Mouse (Mus musculus) forebrain, embryonic 15.5 days (tissue): ENCODE data around the gene Nwd1. TPM values are rescaled to one million over a fixed set of nuclear protein-coding genes. Genes with fewer than 3 reads are reported as not detected.
"Not testable (repeated sequence)": the region's sequence is repeated elsewhere in the genome, so short reads cannot be mapped to it uniquely, and the experiment has no call there.

Source experiments
- ATAC-seq: fragments of 200-750 bp; cut with Nextera tagmentation; replicated peaks from 2 replicates; pipeline ENCODE4 v1.8.0; 2017; ENCODE audit warnings: mild to moderate bottlenecking, moderate TSS enrichment, moderate library complexity
- H3K27ac ChIP-seq: fragments of 300-500 bp; sonication (generic); replicated peaks from 2 replicates; pipeline ENCODE4 v1.5.1; 2015; ENCODE audit warnings: mild to moderate bottlenecking, inconsistent platforms
- H3K27me3 ChIP-seq: fragments of 300-500 bp; sonication (generic); 2 replicates; pipeline ENCODE4 v1.6.1; 2015; ENCODE audit warnings: inconsistent platforms
- H3K36me3 ChIP-seq: fragments of 300-500 bp; sonication (generic); 2 replicates; pipeline ENCODE4 v1.6.1; 2015; ENCODE audit warnings: mild to moderate bottlenecking, inconsistent platforms
- H3K4me1 ChIP-seq: fragments of 300-500 bp; sonication (generic); 2 replicates; pipeline ENCODE4 v1.6.1; 2015; ENCODE audit warnings: inconsistent platforms
- H3K4me2 ChIP-seq: fragments of 300-500 bp; sonication (generic); replicated peaks from 2 replicates; pipeline ENCODE4 v1.6.1; 2015; ENCODE audit warnings: mild to moderate bottlenecking, inconsistent platforms
- H3K4me3 ChIP-seq: fragments of 300-500 bp; sonication (generic); 2 replicates; pipeline ENCODE4 v1.5.1; 2015; ENCODE audit warnings: mild to moderate bottlenecking, inconsistent platforms
- H3K9ac ChIP-seq: fragments of 300-500 bp; sonication (generic); replicated peaks from 2 replicates; pipeline ENCODE4 v1.6.1; 2015; ENCODE audit warnings: mild to moderate bottlenecking, inconsistent platforms
- H3K9me3 ChIP-seq: fragments of 300-500 bp; sonication (generic); 2 replicates; pipeline ENCODE4 v1.6.1; 2016; ENCODE audit warnings: inconsistent platforms
- WGBS: fragments of 180-500 bp; shearing (Covaris S2); methylation state at CpG from one replicate; pipeline ENCODE4 v1.1.7; 2015; ENCODE audit warnings: mixed read lengths; 5-methylcytosine and 5-hydroxymethylcytosine counted together
- polyA plus RNA-seq: library from polyadenylated mRNA; unstranded; fragments of >200 nt; fragmentation: Nextera tagmentation; extraction: Ambion mirVana; gene quantifications from 2 replicates; pipeline ENCODE4 v1.2.1, GENCODE M21; 2015

Nwd1 gene
- polyA plus RNA-seq, 1 experiment from 2014 or later = 2.1 TPM

DNA sequence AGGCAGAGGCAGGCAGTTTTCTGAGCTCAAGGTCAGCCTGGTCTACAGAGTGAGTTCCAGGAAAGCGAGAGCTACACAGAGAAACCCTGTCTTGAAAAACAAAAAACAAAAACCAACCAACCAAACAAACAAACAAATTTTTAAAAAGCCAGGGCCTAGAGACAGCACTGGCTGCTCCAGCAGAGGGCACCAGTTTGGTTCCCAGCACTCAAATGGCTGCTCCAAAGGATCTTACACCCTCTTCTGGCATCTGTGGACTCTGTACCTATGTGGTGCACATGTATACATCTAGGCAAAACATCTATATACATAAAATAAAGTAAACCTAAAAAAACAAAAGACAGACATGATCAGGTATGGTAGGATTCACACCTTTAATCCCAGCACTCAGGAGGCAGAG lies 26.3 kb downstream of the Nwd1 start:
- H3K27ac ChIP-seq = no peak overlapping the region
- H3K27me3 ChIP-seq = no peaks in the 10 kb centered on the region
- H3K4me3 ChIP-seq = no peak overlapping the region
- H3K9ac ChIP-seq = no peak overlapping the region
- H3K4me2 ChIP-seq = no peak overlapping the region
- H3K4me1 ChIP-seq = no peaks in the 10 kb centered on the region
- ATAC-seq = no peak
- H3K9me3 ChIP-seq = no peaks in the 10 kb centered on the region
- H3K36me3 ChIP-seq = no peaks in the 10 kb centered on the region
- WGBS = 94% methylated on average over 1 of the region's 1 CpGs

DNA sequence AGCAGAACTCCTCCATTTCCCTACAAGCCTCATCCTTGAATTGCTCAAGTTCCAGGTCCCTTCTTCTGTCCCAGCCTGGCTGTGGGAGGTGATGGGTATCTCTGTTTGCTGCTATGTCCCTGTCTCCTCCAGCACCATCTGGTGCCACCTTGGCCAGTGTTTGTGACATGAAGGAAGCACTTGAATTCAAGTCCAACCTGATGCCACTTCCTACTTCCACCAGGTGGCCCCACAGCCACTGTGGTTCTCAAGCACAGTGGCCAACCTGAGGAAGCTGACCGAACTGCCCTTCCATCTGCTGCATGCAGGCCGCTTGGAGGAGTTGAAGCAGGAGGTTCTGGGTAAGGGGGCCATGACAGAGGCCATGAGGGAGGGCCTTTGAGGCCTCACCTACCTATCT lies 27.7 kb downstream of the Nwd1 start:
- no peak overlapping the region for H3K27ac ChIP-seq
- H3K4me2 ChIP-seq = no peak overlapping the region
- H3K9ac ChIP-seq = no peak overlapping the region
- no peaks in the 10 kb centered on the region for H3K4me1 ChIP-seq
- no peaks in the 10 kb centered on the region for H3K9me3 ChIP-seq
- no peak overlapping the region for H3K4me3 ChIP-seq
- ATAC-seq = no peak
- H3K36me3 ChIP-seq = no peaks in the 10 kb centered on the region
- WGBS = 85% methylated on average over 2 of the region's 2 CpGs
- H3K27me3 ChIP-seq = no peaks in the 10 kb centered on the region

DNA sequence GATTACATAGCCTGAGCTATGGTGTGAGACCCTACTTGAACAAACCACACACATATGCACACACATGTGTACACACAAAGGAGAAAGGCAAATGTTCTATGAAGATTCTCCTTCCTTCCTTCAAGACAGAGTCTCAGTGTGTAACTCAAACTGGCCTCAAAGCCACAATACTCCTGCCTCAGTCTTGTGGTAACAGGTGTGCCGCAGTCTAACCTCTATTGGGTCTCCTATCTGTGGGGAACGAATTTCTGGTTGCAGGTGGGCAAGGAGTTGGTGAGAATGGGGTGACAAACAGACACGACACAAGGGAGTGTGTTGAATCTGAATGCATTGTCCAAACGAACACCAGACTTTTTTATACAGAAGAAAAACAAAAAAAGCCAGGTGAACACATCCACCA lies 29.9 kb downstream of the Nwd1 start:
- 60% methylated on average over 4 of the region's 4 CpGs for WGBS
- Histone ChIP-seq H3K9ac (no peak overlapping the region), H3K4me3 (no peak overlapping the region), H3K4me1 (no peaks in the 10 kb centered on the region), H3K36me3 (no peaks in the 10 kb centered on the region), H3K27ac (no peak overlapping the region), H3K9me3 (no peaks in the 10 kb centered on the region), H3K27me3 (no peaks in the 10 kb centered on the region), H3K4me2 (no peak overlapping the region)
- ATAC-seq = no peak

DNA sequence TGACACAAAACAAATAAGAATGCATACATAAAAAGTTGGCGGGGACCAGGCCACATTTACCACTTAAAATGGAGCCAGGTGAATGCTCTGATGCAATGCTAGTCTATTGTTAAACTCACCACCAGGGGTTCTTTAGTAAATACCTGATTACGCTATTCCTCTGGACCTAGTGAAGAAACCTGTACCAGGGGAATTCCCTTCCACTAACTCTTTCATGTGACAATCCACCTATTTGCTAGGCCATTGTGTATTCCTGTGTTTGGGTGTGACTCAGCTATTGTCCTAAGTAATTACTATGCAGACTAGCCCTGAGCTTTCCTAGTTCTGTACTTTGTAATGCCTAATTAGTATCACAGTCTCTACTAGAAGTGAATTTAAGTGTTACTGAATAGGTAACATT lies 30.3 kb downstream of the Nwd1 start:
- H3K36me3 ChIP-seq, H3K9ac ChIP-seq, H3K4me3 ChIP-seq, H3K4me2 ChIP-seq, H3K4me1 ChIP-seq, ATAC-seq, H3K9me3 ChIP-seq, H3K27ac ChIP-seq, H3K27me3 ChIP-seq: not testable (repeated sequence)
- 24% methylated on average over 2 of the region's 2 CpGs for WGBS

DNA sequence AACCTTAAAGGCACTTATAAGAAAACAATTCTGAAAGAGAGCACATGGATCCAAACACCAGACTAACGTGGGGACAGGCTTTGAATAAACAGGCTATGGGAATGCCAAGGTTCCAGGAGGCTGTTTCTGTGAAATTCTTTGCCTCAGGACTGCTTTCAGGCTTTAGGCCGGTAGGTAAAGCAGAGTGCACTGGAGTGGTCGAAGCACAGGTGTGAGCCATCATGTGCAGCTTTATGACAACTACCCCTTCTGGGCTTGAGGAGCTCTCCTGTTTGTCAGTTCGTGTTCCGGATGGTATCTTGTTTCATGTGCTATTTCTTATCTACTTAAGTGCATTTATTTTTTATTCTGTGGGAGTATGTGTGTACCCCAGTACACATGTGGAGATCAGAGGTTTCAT lies 30.8 kb downstream of the Nwd1 start:
- no peaks in the 10 kb centered on the region for H3K27me3 ChIP-seq
- H3K9me3 ChIP-seq = no peaks in the 10 kb centered on the region
- no peak overlapping the region for H3K4me3 ChIP-seq
- ATAC-seq = no peak
- no peak overlapping the region for H3K4me2 ChIP-seq
- 65% methylated on average over 5 of the region's 5 CpGs for WGBS
- no peaks in the 10 kb centered on the region for H3K4me1 ChIP-seq
- H3K9ac ChIP-seq = no peak overlapping the region
- H3K36me3 ChIP-seq = no peaks in the 10 kb centered on the region
- no peak overlapping the region for H3K27ac ChIP-seq

DNA sequence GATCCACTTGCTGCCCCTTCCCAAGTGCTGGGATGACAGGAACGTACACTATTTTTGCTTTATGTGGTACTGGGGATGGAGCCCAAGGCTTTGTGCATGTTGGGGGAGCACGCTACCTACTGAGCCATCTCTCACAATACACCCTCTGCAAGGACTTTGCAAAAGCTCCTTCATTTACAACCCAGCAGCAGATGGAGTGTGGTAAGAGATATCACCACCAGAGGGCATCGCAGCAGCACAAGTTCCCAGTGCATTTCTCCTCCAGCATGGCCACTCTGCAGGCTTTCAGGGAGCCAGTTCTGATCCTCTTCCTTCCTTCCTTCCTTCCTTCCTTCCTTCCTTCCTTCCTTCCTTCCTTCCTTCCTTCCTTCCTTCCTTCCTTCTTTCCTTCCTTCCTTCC lies 33.6 kb downstream of the Nwd1 start:
- ATAC-seq = peak; percentile 63; the same call in 1 of the 2 replicates
- 9% methylated on average over 3 of the region's 3 CpGs for WGBS

DNA sequence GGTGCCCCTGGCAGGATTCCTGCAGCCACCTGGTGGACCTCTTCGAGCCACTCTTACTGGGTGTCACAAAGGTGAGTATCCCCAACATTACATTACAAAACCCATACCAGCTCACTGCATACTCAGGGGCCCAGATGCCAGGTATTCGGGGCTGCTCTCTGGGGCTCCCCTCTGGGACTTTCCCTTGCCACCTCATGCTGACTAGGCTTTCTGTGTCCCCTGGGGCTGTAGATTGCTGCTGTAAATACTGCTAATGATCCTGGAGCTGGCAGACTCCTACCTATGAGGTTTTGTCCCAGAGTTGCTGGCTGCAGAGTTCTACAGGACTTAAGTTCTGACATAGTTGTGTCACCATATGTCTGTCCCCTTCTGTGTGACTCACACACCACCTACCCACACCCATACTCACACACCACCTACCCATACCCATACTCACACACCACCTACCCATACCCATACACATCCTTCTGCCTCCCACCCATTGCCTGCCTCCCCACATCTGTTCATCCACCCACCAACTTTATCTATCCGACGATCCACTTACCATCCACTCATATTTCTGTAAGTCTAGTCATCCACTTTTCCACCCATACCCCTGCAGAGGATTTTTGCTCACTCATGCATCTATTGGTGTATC lies 35.7 kb downstream of the Nwd1 start:
- Histone ChIP-seq H3K27me3 (no peaks in the 10 kb centered on the region), H3K4me2 (no peak overlapping the region), H3K27ac (no peak overlapping the region), H3K4me1 (no peaks in the 10 kb centered on the region), H3K9me3 (no peaks in the 10 kb centered on the region), H3K9ac (no peak overlapping the region), H3K36me3 (no peaks in the 10 kb centered on the region), H3K4me3 (no peak overlapping the region)
- ATAC-seq = no peak
- 87% methylated on average over 4 of the region's 4 CpGs for WGBS

More for the DNA sequence above, 33.6 kb downstream of the Nwd1 start:
- no peaks in the 10 kb centered on the region for H3K36me3 ChIP-seq
- H3K9ac ChIP-seq = no peak overlapping the region
- no peak overlapping the region for H3K27ac ChIP-seq
- no peaks in the 10 kb centered on the region for H3K4me1 ChIP-seq
- no peak overlapping the region for H3K4me3 ChIP-seq
- no peaks in the 10 kb centered on the region for H3K27me3 ChIP-seq
- no peaks in the 10 kb centered on the region for H3K9me3 ChIP-seq
- no peak overlapping the region for H3K4me2 ChIP-seq

DNA sequence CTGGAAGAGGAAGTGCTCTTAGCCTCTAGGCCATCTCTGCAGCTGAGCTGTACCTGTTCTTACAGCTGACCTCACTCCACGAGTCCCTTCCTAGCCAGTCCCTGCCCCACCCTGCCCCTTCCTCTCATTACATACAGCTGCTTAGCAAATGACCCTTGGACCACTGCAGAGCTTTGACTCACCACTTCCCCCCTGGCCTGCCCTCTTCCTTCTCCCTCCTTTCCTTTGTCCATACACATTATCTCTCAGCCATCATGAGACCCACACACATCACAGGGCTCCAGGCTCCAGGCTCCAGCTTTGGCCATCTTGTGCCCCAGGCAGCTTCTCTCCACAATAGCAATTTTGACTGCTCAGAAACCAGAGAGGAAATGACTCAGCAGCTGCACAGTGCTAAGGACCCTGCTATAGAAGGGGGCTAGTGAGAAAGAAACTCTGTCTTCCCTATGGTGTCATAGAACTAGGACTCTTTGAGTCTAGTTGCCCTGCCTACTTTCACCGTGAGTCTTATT lies 36.6 kb downstream of the Nwd1 start:
- H3K4me3 ChIP-seq = no peak overlapping the region
- no peak overlapping the region for H3K9ac ChIP-seq
- H3K4me1 ChIP-seq = no peaks in the 10 kb centered on the region
- H3K27me3 ChIP-seq = no peaks in the 10 kb centered on the region
- no peak for ATAC-seq
- no peak overlapping the region for H3K4me2 ChIP-seq
- no peaks in the 10 kb centered on the region for H3K36me3 ChIP-seq
- WGBS = 55% methylated on average over 2 of the region's 2 CpGs
- H3K27ac ChIP-seq = no peak overlapping the region
- no peaks in the 10 kb centered on the region for H3K9me3 ChIP-seq

DNA sequence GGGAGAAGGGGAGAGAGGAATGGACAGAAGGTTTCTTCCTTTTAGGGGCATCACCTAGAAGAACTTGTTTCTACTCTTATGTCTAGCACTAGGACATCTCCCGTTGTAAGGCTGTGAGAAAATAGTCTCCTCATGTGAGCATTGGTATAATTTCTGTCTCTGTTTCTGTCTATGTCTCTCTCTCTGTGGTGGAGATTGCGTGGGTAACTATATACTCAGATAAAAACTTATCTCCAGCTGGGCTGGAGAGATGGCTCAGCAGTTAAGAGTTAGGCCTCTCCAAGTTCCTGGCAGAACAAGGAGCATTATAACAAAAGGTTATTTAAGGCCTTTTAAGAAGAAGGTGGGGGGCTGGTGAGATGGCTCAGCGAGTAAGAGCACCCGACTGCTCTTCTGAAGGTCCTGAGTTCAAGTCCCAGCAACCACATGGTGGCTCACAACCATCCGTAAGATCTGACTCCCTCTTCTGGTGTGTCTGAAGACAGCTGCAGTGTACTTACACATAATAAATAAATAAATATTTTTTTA lies 37.1 kb downstream of the Nwd1 start:
- not testable (repeated sequence) for H3K9me3 ChIP-seq, ATAC-seq, H3K9ac ChIP-seq, H3K4me2 ChIP-seq, H3K4me1 ChIP-seq, H3K27me3 ChIP-seq, H3K36me3 ChIP-seq, H3K27ac ChIP-seq, H3K4me3 ChIP-seq
- WGBS = 92% methylated on average over 5 of the region's 5 CpGs

DNA sequence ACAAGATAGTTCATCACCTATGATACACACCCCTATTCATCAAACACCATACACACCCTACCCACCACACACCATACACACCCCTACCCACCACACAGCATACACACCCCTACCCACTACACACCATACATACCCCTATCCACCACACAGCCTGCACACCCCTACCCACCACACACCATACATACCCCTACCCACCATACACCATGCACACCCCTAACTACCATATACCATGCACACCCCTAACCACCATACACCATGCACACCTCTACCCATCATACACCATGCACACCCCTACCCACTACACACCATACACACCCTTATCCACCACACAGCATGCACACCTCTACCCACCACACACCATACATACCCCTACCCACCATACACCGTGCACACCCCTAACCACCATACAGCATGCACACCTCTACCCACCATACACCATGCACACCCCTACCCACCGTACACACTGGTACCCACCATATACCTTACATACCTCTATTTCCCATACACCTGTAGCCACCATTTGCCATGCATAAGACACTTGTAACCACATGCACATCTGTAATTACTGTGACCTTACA lies 51.9 kb downstream of the Nwd1 start:
- Histone ChIP-seq H3K4me3 (no peak overlapping the region), H3K36me3 (no peaks in the 10 kb centered on the region), H3K9me3 (no peaks in the 10 kb centered on the region), H3K4me1 (no peaks in the 10 kb centered on the region), H3K27ac (no peak overlapping the region), H3K4me2 (no peak overlapping the region), H3K27me3 (no peaks in the 10 kb centered on the region), H3K9ac (no peak overlapping the region)
- peak; percentile 66; the same call in 1 of the 2 replicates for ATAC-seq
- 98% methylated on average over 2 of the region's 2 CpGs for WGBS

DNA sequence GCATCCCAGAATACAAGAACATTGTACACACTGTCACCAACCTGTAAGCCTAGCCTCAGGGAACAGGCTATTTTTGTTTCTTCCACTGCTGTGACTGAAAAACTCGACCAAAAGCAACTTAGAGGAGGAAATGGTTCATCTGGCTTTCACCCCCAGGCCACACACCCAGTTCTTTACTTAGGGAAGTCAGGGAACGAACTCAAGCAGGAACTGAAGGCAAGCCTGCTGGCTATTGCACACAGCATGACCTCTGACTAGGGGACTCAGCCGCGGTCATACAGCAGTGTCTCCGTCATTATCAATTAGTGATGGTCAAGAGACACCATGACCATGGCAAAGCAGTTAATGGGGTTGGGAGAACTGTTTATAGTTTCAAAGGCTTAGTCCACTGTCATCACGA lies 66.1 kb downstream of the Nwd1 start:
- no peaks in the 10 kb centered on the region for H3K27me3 ChIP-seq
- no peak overlapping the region for H3K27ac ChIP-seq
- WGBS = 71% methylated on average over 6 of the region's 6 CpGs
- H3K36me3 ChIP-seq = no peaks in the 10 kb centered on the region
- no peaks in the 10 kb centered on the region for H3K4me1 ChIP-seq
- H3K4me3 ChIP-seq = no peak overlapping the region
- H3K9ac ChIP-seq = no peak overlapping the region
- ATAC-seq = no peak
- no peaks in the 10 kb centered on the region for H3K9me3 ChIP-seq
- H3K4me2 ChIP-seq = no peak overlapping the region

DNA sequence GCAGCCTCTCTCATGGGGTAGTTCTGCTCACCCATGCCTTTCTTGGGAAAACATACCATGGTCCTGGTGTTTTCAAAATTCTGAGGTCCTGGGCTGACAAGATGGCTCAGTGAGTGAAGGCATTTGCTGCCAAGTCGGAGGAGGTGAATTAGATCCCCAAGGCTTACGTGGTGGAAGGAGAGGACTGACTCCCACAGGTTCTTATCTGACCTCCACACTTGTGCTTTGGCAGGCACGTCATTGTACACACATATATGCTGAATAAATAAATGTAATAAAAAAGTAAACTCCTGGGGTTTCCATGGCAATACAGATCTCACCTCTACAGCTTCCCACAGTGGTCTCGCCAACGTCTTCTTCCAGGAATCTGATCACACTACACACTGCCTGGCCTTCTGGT lies 70.1 kb downstream of the Nwd1 start:
- ATAC-seq = no peak
- Histone ChIP-seq H3K9ac (no peak overlapping the region), H3K4me3 (no peak overlapping the region), H3K9me3 (no peaks in the 10 kb centered on the region), H3K4me2 (no peak overlapping the region), H3K27ac (no peak overlapping the region), H3K4me1 (no peaks in the 10 kb centered on the region), H3K27me3 (no peaks in the 10 kb centered on the region), H3K36me3 (no peaks in the 10 kb centered on the region)
- 81% methylated on average over 5 of the region's 5 CpGs for WGBS

DNA sequence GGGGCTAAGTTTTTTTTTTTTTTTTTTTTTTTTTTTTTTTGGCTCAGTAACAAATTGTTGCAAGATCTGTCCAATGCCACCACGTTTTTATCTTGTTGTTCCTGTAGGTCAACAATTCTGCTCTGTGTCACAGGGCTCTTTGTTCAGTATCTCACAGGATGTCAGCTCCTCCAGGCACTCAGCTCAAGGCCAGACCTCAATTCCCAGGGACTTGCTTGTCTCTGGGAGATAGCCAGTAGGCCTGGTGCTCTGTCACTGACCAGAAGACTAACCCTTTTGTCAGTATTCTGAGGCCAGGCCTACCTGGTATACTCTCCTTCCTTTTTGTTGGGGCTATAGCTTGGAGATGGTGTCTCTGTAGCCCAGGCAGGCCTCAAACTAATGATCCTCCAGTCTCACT lies 74.0 kb downstream of the Nwd1 start:
- no peak overlapping the region for H3K4me3 ChIP-seq
- peaks cover 13% of the 10 kb centered on the region for H3K4me1 ChIP-seq
- H3K27ac ChIP-seq = no peak overlapping the region
- 29% methylated on average over 1 of the region's 1 CpGs for WGBS
- H3K4me2 ChIP-seq = no peak overlapping the region
- ATAC-seq = no peak
- H3K36me3 ChIP-seq = peaks cover 9% of the 10 kb centered on the region
- H3K27me3 ChIP-seq = no peaks in the 10 kb centered on the region
- H3K9ac ChIP-seq = no peak overlapping the region
- no peaks in the 10 kb centered on the region for H3K9me3 ChIP-seq
